Mouse (Mus musculus): Measurements from ENCODE around the gene Dennd2c.
"Not testable (repeated sequence)": the region's sequence is repeated elsewhere in the genome, so short reads cannot be mapped to it uniquely, and the experiment has no call there.

Dennd2c gene

DNA sequence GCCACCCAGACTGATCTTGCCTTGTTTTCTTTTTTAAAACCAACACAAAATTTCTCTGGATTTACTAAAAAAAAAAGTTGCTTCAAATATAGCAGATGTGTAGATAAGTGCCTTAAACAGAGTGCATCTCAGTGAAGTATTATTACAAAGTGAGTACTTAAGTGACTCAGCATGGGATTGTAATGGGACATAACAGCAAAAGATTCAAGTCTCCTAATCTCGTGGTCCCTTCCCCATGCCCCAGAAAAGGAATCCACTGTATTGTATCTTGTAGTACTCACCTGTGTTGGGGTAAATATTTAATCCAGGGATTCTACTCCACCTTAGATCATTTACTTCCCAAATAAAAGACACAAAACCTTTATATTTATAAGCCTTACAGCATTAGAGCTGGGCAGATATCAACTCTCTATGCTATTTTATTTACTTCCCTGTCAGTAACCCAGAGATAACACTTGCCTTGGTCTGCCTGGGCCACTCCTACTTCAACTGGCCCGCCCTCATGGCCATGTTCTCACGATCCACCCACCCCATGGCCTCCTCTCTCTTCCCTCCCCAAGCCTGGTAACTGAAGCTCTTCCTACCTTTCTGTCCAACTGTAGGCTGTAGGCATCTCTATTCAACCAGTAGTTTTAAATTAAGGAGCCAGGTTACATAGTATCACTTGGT lies 57.0 kb downstream of the Dennd2c start:
- DNase-seq (ENCODE audit: low read depth, low spot score) = no peak

DNA sequence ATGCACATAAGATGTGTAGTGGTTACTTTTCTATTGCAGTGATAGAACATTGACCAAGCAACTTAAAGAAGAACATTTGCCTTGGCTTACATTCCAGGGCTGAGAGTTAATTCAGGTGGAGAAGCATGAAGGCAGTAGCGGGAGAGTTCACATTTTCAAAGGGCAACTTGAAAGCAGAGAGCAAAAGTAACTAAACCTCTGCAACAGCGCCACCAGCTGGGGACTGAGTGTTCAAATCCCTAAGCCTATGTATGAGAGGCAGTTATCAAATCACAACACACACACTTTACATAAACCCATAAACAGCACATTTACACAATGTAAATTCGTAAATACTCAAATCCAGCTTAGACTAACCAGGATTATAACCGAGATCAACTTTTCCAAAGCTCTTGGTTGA lies 67.4 kb downstream of the Dennd2c start:
- peak; percentile 93 for DNase-seq (ENCODE audit: low read depth, low spot score)

GRCm38 (mm10) chr3:103171505-103172267 lies 69.3 kb downstream of the Dennd2c start, which contains the start of gene Bcas2:
Gene Bcas2 (plus strand): TSS chr3:103171655.
- peak; percentile 100 for DNase-seq (ENCODE audit: low read depth, low spot score)

DNA sequence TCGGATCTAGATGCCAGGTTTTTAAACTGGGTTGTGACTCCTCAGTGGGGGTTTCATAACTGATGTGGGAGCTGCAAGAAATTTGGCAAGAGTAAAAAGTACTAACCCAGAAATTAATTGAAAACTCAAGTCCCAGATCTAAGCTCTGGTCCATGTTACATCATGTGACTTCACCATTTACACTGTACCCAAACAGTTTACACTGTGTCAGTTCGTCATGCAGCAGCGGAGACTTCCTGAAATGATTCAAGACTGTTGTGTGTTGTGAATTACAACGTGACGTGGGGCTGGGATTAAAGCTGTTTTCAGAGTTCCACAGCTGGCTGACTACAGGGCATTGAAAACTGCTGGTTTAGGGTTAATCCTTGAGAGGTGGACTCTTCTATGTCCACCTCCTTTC lies 70.2 kb downstream of the Dennd2c start:
- peak; percentile 17 for DNase-seq (ENCODE audit: low read depth, low spot score)

- no peak for DNase-seq (ENCODE audit: low read depth, low spot score)
Measured at GRCm38 (mm10) chr3:103176740-103177139, 74.3 kb downstream of the Dennd2c start.

DNA sequence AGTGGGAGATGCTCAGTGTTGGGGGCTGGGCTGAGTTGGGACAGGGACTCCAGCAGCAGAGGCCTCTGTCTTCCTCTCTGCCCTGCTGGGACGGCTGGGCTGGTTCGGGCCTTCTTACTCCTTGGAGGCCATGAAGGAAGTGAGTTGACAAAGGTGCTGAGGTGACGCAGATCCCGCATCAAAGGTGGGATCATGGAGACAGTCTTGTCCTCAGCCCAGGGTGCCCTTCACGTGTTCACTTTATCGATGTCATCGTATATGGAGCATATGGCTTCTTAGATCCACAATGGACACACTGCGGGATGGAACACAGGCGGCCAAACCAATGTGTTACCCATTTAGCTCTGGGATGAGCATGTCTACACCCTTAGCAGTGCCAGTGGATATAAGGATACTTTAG lies 77.1 kb downstream of the Dennd2c start:
- no peak for DNase-seq (ENCODE audit: low read depth, low spot score)

- DNase-seq (ENCODE audit: low read depth, low spot score) = no peak
Measured at GRCm38 (mm10) chr3:103181171-103181570, 78.8 kb downstream of the Dennd2c start.

- DNase-seq (ENCODE audit: low read depth, low spot score) = no peak
Measured at GRCm38 (mm10) chr3:103182821-103183220, 80.4 kb downstream of the Dennd2c start.

DNA sequence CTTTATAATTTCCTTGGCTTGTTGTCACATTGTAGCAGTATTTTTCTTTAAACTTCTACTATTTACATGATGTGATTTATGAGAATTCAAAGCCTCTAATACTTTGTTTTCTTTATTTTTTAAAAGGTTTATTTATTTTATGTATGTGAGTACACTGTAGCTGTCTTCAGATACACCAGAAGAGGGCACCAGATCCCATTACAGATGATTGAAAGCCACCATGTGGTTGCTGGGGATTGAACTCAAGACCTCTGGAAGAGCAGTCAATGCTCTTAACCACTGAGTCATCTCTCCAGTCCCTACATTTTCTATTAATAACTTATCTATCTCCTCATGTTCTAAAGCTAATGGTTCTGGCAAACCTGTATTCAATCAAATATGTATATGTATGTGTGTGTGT lies 82.1 kb downstream of the Dennd2c start:
- peak; percentile 29 for DNase-seq (ENCODE audit: low read depth, low spot score)

DNA sequence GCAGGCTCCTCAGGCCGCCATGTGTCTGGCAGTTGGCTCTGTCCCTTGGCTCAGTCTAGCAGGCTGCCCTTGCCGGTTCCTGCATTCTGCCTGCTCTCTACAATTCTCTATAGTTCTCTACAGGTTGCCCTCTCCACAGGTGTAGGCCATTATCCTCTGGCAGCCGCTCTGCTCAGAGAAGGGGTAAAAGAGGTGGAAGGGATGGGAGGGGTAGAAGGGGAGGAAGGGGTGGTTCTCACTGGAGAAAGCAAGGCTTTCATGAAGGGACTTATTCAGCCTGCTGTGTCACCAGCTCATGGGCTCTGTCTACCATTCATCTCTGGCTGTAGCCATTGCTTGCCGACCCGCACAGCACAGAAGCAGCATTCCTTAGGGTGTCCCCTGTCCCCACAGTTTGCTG lies 86.0 kb downstream of the Dennd2c start:
- DNase-seq (ENCODE audit: low read depth, low spot score) = no peak

DNA sequence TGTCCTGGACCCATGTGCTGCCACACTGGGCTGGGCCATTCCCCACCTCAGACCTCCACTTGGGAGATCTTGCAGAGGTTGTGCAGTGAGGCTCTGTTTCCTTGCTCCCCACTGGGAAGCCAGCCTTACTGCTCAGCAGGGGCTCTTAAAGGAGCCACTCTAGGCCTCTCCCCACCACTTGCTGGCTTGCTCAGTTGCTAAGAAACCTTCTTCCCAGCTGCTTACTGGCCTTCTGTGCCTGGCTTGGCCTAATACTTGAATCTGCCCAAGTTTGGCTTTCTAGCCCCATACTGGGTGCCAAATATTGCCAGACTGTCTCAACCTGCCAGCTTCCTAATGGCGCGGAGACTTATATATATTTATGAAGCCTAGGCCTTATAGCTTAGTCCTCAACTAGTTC lies 86.5 kb downstream of the Dennd2c start:
- DNase-seq (ENCODE audit: low read depth, low spot score) = no peak

- no peak for DNase-seq (ENCODE audit: low read depth, low spot score)
Measured at GRCm38 (mm10) chr3:103192161-103192560, 89.8 kb downstream of the Dennd2c start.

DNA sequence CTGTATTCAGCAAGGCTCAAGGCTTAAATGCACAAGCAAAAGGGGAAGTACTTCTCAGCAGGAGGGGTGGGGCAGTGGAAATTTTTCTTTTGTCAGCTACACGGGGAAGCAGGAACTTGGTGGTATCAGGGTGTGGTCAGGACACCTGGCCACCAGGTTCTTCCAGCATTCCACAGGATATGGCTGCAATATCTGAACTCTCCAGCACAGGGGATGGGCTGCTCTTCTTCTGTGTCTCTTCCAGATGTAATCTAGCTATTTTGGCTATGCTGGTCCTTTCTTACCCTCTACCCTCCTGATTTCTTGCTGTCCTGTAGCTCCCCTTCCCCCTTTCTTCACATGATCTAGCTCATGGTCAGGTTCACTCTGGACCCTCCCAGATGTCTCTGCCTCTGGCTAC lies 90.8 kb downstream of the Dennd2c start:
- DNase-seq (ENCODE audit: low read depth, low spot score) = no peak

DNA sequence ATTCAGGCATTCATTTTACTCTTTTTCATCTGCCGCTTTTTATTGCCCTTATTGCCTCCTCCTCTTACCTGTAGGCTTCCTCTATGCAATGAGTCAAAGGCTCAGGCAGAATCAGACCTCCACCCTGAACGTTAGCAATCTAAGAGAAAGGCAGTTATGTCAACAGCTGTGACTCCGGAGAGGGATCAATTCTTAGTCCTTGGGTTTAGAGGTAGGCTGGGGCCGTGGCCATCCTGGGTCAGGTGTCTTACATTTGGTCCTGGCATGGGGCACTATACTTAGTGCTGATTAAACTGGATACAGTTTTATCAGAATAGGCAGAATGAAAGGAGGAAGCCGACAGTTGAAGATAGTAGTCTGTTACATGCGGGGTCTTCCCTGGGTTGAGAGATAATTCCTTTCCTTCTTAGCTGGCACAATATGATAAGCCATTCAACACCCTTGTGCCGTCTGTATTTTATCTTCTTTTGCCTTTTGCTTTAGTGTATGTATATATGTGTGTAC lies 94.0 kb downstream of the Dennd2c start:
- DNase-seq (ENCODE audit: low read depth, low spot score) = no peak

DNA sequence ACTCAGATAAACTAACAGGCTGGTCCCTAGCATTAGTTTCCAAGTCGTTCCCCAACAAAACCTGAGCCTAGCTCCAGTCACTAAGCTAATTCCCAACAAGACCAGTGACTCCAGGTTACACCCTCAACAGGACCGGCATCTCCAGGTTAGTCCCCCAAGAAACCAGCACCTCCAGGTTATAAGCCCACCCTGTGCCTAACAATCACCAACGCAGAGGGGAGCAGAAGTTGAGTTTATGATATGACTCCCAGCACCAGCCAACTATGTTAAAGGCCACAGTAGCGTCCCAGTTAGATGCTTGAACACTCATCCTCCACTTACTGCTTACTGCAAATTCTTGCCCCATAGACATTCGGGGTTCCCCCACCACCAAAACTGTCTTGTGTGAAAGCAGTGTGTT lies 97.0 kb downstream of the Dennd2c start:
- DNase-seq (ENCODE audit: low read depth, low spot score) = no peak

DNA sequence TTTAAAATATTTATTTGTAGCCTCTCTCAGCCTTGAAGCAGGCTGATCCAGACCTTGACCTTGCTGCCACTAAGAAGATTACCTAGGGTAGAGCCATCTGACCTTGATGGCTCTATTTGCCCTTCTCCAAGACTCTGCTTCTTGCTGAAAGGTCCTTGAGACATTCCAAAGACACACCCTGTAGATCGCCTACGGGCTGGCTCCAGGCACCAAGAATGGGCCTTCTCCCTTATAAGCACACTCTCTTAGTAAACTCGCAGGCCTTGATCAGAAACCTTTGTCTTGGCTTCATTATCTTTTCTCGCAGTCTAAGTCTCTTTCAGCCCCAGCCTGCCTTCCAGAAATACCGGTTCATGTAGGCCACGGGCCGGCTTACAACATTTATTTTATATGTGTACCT lies 98.7 kb downstream of the Dennd2c start:
- DNase-seq (ENCODE audit: low read depth, low spot score) = not testable (repeated sequence)

DNA sequence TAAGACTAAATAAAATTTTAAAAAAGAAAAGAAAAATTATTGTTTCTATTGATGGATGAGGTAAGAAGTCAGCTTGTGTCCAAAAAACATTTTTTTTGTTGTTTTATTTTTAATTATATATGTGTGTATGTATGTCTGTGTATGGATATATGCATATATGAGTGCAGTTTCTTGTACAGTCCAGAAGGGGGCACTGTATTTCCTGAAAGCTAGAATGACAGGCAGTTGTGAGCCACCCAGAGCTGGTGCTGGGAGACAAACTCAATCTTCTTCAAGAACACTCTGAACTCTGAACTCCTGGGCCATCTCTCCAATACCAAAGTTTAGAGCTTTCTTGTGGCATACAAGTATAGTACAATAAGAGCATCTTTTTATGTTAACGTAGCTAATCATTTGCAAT lies 101.2 kb downstream of the Dennd2c start:
- no peak for DNase-seq (ENCODE audit: low read depth, low spot score)

GRCm38 (mm10) chr3:103204445-103204844 lies 102.0 kb downstream of the Dennd2c start:
- no peak for DNase-seq (ENCODE audit: low read depth, low spot score)

DNA sequence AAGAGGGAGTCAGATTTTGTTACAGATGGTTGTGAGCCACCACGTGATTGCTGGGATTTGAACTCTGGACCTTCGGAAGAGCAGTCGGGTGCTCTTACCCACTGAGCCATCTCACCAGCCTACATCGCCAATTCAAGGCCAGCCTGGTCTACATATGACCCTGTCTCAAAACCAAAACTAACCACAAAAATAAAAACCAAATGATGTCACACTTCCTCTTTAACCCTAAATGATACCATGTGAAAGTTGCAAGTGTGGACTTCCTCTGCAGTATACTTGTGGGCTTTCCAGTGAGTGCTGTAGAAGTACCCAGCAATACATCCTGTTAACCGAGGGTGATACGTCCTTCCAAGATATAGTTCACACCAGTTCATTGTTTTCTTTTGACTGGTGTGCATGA lies 104.0 kb downstream of the Dennd2c start:
- peak; percentile 72 for DNase-seq (ENCODE audit: low read depth, low spot score)

- DNase-seq (ENCODE audit: low read depth, low spot score) = no peak
Measured at GRCm38 (mm10) chr3:103207749-103208148, 105.3 kb downstream of the Dennd2c start.

GRCm38 (mm10) chr3:103208237-103208636 lies 105.8 kb downstream of the Dennd2c start:
- DNase-seq (ENCODE audit: low read depth, low spot score) = no peak

- DNase-seq (ENCODE audit: low read depth, low spot score) = no peak
Measured at GRCm38 (mm10) chr3:103211101-103211500, 108.7 kb downstream of the Dennd2c start.

- no peak for DNase-seq (ENCODE audit: low read depth, low spot score)
Measured at GRCm38 (mm10) chr3:103212142-103212541, 109.7 kb downstream of the Dennd2c start.

All from CD4-positive, CD25-positive, alpha-beta regulatory T cell, adult 2 months (primary cell).